Mouse (Mus musculus) C2C12 (cell line): ENCODE measurements around the gene Lmo7.

ENCODE experiments used
- CEBPB ChIP-seq: IDR thresholded peaks from one replicate; pipeline ENCODE4 v1.6.1; 2011; ENCODE audit warnings: low read depth, mild to moderate bottlenecking, control low read depth, moderate library complexity
- CTCF ChIP-seq: IDR thresholded peaks from one replicate; pipeline ENCODE4 v1.5.1; 2011; ENCODE audit not compliant: control insufficient read depth, insufficient read depth, insufficient read length
- FOSL1 ChIP-seq: IDR thresholded peaks from one replicate; pipeline ENCODE4 v1.8.0; 2011; ENCODE audit warnings: mild to moderate bottlenecking, low read length; ENCODE audit not compliant: poor library complexity, insufficient read depth, severe bottlenecking
- MAX ChIP-seq: IDR thresholded peaks from one replicate; pipeline ENCODE4 v1.6.1; 2011; ENCODE audit warnings: mild to moderate bottlenecking, control low read depth
- MYOD1 ChIP-seq: IDR thresholded peaks from one replicate; pipeline ENCODE4 v1.6.1; 2011; ENCODE audit warnings: low read depth; ENCODE audit not compliant: control insufficient read depth, insufficient read length
- MYOG ChIP-seq: IDR thresholded peaks from one replicate; pipeline ENCODE4 v1.6.1; 2011; ENCODE audit not compliant: control insufficient read depth, insufficient read length; ENCODE audit errors: extremely low read depth
- USF1 ChIP-seq: IDR thresholded peaks from one replicate; pipeline ENCODE4 v1.6.1; 2011; ENCODE audit warnings: low read depth, mild to moderate bottlenecking, control low read depth, moderate library complexity

DNA sequence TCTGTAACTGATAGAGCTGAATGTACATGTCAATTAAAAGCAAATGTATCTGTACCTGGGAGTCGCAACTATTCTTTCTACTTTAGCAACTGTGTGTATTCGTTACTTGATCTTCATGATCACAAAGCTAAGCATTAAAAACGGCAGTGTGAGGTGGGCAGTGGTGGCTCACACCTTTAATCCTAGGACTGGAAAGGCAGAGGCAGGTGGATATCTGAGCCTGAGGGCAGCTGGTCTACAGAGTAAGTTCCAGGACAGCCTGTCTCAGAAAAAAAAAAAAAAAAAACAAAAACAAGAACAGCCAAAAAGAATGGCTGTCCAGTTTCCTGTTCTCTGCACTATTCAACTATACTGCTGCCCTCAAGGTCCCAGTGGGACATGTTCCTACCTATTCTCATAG, 182.6 kb downstream of the Lmo7 start:
- TF ChIP-seq CTCF: no peak
- no peak for TF ChIP-seq FOSL1
- no peak for TF ChIP-seq MAX
- TF ChIP-seq MYOD1: no peak
- TF ChIP-seq MYOG: no peak
- no peak for TF ChIP-seq USF1
- TF ChIP-seq CEBPB: no peak
